Mouse (Mus musculus): Measurements from ENCODE around the gene Spata5. TPM values are rescaled to one million over a fixed set of nuclear protein-coding genes. Genes with fewer than 3 reads are reported as not detected.

The Spata5 gene
- polyA plus RNA-seq, 1 experiment from 2014 or later = 41.2 TPM

DNA sequence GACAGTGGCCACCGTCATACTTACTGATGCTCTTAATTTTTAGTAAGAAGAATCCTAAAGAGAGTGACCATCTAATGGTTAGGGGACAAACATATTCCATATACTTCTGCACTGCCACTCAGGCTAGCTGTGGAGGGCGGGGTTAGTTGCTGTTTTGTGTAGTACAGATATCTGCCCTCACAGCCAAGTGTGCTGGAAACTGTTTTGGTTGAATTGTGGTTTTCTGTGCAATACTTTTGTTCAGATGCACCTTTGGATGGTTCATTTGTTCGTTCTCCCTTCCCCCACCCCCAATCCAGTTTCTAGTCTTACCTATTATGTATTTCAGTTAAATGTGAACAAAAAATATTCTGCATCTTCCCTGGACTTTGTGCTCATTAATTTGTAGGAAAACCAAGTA, 130.5 kb downstream of the Spata5 start:
- Histone ChIP-seq H3K27me3 (replicated peaks; ENCODE audit: control insufficient read depth, insufficient read depth, low read length) (no peaks in the 10 kb centered on the region), H3K9ac (ENCODE audit: low read depth, low read length) (0 out of 2 replicates have a peak overlapping the region, but pooled peaks have one; percentile 40), H3K4me2 (peak overlapping the region; percentile 34), H3K4me1 (replicated peaks; ENCODE audit: control insufficient read depth, insufficient read depth, low read length) (peaks cover 31% of the 10 kb centered on the region), H3K9me3 (ENCODE audit: control insufficient read depth, low read length) (no peaks in the 10 kb centered on the region), H3K27ac (ENCODE audit: low read depth, low read length) (peak overlapping the region; percentile 86), H3K4me3 (ENCODE audit: low read depth, low read length) (no peak overlapping the region), H3K36me3 (ENCODE audit: control insufficient read depth, insufficient read depth, low read length) (no peaks in the 10 kb centered on the region)
- 63% methylated on average over 3 of the region's 3 CpGs for WGBS
- peak; percentile 72 for ATAC-seq (replicated peaks; ENCODE audit: low FRiP score)
- DNase-seq (ENCODE audit: low spot score) = no peak

DNA sequence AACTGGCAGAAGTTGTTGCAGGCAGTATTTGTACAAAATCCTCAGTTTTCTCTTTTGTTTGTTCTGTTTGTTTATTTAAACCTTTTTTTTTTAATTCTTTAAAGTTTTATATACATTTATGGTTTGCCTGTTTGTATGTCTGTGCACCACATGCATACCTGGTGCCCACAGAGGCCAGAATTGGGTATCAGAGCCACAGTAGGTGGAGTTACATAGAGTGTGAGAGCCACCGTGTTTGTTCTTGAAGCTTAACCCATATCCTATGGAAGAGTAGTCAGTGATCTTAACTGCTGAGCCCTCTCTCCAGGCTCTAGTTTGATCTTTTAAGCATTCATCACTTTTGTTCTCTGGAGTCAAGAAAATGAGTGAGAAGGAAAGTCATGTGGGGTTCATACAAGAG, 130.9 kb downstream of the Spata5 start:
- H3K27me3 ChIP-seq (replicated peaks; ENCODE audit: control insufficient read depth, insufficient read depth, low read length) = no peaks in the 10 kb centered on the region
- peaks cover 32% of the 10 kb centered on the region for H3K4me1 ChIP-seq (replicated peaks; ENCODE audit: control insufficient read depth, insufficient read depth, low read length)
- H3K4me2 ChIP-seq = peak overlapping the region; percentile 34
- no peaks in the 10 kb centered on the region for H3K9me3 ChIP-seq (ENCODE audit: control insufficient read depth, low read length)
- DNase-seq (ENCODE audit: low spot score) = no peak
- peak overlapping the region; percentile 13; the same call in 1 of the 2 replicates for H3K9ac ChIP-seq (ENCODE audit: low read depth, low read length)
- H3K36me3 ChIP-seq (ENCODE audit: control insufficient read depth, insufficient read depth, low read length) = no peaks in the 10 kb centered on the region
- 0 out of 2 replicates have a peak, but pooled peaks have one; percentile 35 for ATAC-seq (replicated peaks; ENCODE audit: low FRiP score)
- no peak overlapping the region for H3K4me3 ChIP-seq (ENCODE audit: low read depth, low read length)
- 42% methylated on average over 1 of the region's 1 CpGs for WGBS
- H3K27ac ChIP-seq (ENCODE audit: low read depth, low read length) = peak overlapping the region; percentile 86

DNA sequence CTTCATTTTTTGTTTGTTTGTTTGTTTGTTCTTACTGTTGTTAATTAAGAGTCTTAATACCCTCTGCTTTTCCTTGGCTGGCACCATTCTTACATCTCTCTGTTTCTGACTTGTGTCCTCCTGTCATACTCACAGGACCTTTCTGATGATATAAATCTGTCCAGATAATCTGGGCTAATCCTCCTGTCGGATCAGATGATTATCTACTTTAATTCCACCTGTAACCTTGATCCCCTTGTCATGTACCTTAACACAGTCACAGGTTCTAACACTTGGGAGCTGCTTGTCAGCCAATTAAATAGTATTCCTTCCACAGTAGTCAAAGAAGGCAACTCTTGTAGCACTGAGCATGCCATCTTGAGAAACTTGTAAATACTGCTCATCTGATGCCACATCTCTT, 131.8 kb downstream of the Spata5 start:
- Histone ChIP-seq H3K36me3 (ENCODE audit: control insufficient read depth, insufficient read depth, low read length) (no peaks in the 10 kb centered on the region), H3K27ac (ENCODE audit: low read depth, low read length) (no peak overlapping the region), H3K4me2 (no peak overlapping the region), H3K4me3 (ENCODE audit: low read depth, low read length) (no peak overlapping the region), H3K4me1 (replicated peaks; ENCODE audit: control insufficient read depth, insufficient read depth, low read length) (peaks cover 39% of the 10 kb centered on the region), H3K9ac (ENCODE audit: low read depth, low read length) (no peak overlapping the region), H3K9me3 (ENCODE audit: control insufficient read depth, low read length) (no peaks in the 10 kb centered on the region), H3K27me3 (replicated peaks; ENCODE audit: control insufficient read depth, insufficient read depth, low read length) (no peaks in the 10 kb centered on the region)
- DNase-seq (ENCODE audit: low spot score) = no peak
- 80% methylated on average over 1 of the region's 1 CpGs for WGBS
- no peak for ATAC-seq (replicated peaks; ENCODE audit: low FRiP score)

DNA sequence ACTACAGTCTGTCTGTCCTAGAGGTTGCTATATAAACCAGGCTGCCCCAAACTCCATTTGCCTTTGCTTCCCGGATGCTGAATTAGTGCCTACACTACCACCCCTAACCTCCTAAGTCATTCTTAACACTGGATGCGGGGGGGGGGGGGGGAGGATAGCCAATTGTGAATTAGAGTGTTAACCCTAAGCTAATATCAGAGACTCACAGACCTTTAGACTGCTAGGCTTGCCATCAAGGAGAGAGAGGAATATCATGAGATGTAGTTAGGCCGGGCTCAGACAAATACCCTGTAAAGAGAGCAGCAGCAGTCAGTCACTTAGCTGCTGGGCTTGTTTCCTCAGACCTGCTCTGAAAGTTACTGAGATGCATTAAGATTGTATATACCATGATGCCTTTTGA, 132.5 kb downstream of the Spata5 start:
- no peaks in the 10 kb centered on the region for H3K27me3 ChIP-seq (replicated peaks; ENCODE audit: control insufficient read depth, insufficient read depth, low read length)
- H3K4me3 ChIP-seq (ENCODE audit: low read depth, low read length) = no peak overlapping the region
- H3K9me3 ChIP-seq (ENCODE audit: control insufficient read depth, low read length) = no peaks in the 10 kb centered on the region
- H3K9ac ChIP-seq (ENCODE audit: low read depth, low read length) = 0 out of 2 replicates have a peak overlapping the region, but pooled peaks have one; percentile 20
- ATAC-seq (replicated peaks; ENCODE audit: low FRiP score) = peak; percentile 33; the same call in 1 of the 2 replicates
- peak overlapping the region; percentile 89 for H3K27ac ChIP-seq (ENCODE audit: low read depth, low read length)
- WGBS = 48% methylated on average over 3 of the region's 3 CpGs
- H3K4me2 ChIP-seq = peak overlapping the region; percentile 25
- H3K4me1 ChIP-seq (replicated peaks; ENCODE audit: control insufficient read depth, insufficient read depth, low read length) = peaks cover 45% of the 10 kb centered on the region
- no peak for DNase-seq (ENCODE audit: low spot score)
- no peaks in the 10 kb centered on the region for H3K36me3 ChIP-seq (ENCODE audit: control insufficient read depth, insufficient read depth, low read length)

DNA sequence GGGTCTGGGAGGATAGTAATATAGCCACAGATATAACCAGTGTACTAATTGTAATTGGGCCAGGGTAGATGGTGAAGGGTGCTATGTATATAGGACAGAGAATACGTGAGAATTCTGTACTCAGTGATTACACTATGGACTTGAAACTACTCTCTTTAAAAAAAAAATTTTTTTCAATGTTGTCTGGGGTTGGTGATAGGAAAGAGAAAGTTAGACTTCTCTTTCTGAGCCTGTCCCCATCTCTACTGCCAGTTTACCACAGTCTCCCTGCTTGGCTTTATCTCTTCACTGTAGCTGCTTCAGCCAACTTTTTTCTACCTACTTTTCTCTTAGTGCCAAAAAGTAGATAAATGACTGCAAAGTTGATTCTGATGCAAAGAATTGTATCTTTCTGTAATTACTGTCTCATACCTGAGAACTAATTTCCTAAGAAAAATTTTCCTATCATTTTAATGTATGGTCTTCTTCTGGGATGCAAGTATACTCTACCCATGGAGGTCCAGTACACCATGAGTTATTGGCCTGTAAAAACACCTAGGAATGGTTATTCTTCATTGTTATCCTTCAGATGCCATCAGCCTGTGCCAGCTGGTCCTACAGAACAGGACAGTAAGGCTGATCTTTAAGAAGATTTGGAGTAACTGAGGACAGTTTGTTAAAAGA, 133.8 kb downstream of the Spata5 start:
- no peaks in the 10 kb centered on the region for H3K27me3 ChIP-seq (replicated peaks; ENCODE audit: control insufficient read depth, insufficient read depth, low read length)
- H3K4me3 ChIP-seq (ENCODE audit: low read depth, low read length) = no peak overlapping the region
- peak; percentile 80 for ATAC-seq (replicated peaks; ENCODE audit: low FRiP score)
- H3K9me3 ChIP-seq (ENCODE audit: control insufficient read depth, low read length) = no peaks in the 10 kb centered on the region
- no peak for DNase-seq (ENCODE audit: low spot score)
- peak overlapping the region; percentile 40 for H3K4me2 ChIP-seq
- H3K4me1 ChIP-seq (replicated peaks; ENCODE audit: control insufficient read depth, insufficient read depth, low read length) = peaks cover 58% of the 10 kb centered on the region
- peak overlapping the region; percentile 96 for H3K27ac ChIP-seq (ENCODE audit: low read depth, low read length)
- no peaks in the 10 kb centered on the region for H3K36me3 ChIP-seq (ENCODE audit: control insufficient read depth, insufficient read depth, low read length)
- 54% methylated on average over 1 of the region's 1 CpGs for WGBS
- no peak overlapping the region for H3K9ac ChIP-seq (ENCODE audit: low read depth, low read length)

DNA sequence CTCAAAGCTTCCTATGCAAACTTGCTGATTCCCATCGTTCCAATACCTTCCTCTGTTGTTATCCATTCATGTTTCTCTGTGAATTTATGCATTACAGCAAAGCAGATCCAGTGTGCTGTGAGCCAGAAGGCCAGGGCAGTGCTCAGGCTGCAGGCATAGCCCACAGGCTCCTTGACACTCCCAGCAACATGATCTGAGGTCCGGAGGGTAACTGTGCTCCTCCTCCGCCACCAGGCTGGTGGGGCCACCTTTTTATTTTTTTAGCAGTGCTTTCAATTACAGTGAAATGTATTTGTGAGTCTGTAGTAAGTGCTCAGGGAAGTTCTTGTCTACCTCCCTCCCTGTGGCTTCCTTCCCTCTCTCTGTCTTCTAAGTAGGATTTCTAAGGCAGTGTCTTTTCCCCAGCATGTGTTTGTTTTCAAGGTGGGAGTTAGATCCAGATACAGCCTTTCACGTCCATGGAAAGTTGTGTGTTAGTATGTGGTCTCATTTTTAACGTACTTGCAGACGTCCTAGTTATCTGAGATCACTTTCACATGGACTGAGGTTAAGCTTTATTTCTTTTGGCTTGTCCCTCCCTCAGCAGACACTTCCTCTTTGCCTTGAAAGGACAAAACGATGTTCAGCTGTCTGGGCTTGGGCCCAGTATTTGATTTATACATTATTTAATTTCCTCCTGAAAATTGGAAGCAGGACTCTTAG, 136.9 kb downstream of the Spata5 start:
- WGBS = 33% methylated on average over 7 of the region's 7 CpGs
- Histone ChIP-seq H3K27me3 (replicated peaks; ENCODE audit: control insufficient read depth, insufficient read depth, low read length) (no peaks in the 10 kb centered on the region), H3K9ac (ENCODE audit: low read depth, low read length) (peak overlapping the region; percentile 23; the same call in 1 of the 2 replicates), H3K9me3 (ENCODE audit: control insufficient read depth, low read length) (no peaks in the 10 kb centered on the region), H3K4me1 (replicated peaks; ENCODE audit: control insufficient read depth, insufficient read depth, low read length) (peaks cover 57% of the 10 kb centered on the region), H3K4me2 (no peak overlapping the region), H3K36me3 (ENCODE audit: control insufficient read depth, insufficient read depth, low read length) (no peaks in the 10 kb centered on the region), H3K27ac (ENCODE audit: low read depth, low read length) (peak overlapping the region; percentile 85), H3K4me3 (ENCODE audit: low read depth, low read length) (no peak overlapping the region)
- no peak for ATAC-seq (replicated peaks; ENCODE audit: low FRiP score)
- DNase-seq (ENCODE audit: low spot score) = no peak

DNA sequence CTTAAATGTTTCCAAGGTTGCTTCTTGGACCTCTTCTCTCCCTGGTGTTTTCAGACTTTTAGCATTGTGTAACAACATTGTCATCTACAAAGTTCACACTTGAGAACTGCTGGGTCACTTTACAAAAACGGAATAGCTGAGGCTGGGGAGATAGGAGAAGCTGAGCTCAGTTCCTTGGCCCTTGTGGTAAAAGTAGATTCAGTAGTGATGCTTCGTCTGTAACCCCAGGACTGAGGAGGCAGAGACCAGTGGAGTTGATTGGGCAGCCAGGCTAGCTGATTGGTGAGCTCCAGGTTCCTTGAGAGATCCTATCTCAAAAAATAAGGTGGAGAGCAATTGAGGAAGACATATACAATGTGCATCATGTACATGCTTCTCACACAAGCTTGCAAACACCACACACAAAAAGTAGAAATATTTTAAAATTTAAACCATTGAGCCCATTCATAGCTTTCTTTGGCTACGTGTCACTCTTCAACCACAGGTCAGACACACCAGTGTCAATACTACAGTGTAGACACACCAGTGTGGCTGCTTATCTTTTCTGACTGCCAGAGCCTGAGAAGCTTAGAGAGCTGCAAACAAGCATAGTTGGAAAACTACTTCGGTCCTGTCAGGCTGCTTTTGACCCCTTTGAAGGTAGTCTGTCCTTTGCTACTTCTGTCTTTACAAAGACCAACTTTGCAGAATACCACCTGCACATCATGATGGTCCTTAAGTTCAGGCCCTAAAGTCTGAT, 138.2 kb downstream of the Spata5 start:
- Histone ChIP-seq H3K4me1 (replicated peaks; ENCODE audit: control insufficient read depth, insufficient read depth, low read length) (peaks cover 54% of the 10 kb centered on the region), H3K4me2 (peak overlapping the region; percentile 17; the same call in 1 of the 2 replicates), H3K36me3 (ENCODE audit: control insufficient read depth, insufficient read depth, low read length) (no peaks in the 10 kb centered on the region), H3K9me3 (ENCODE audit: control insufficient read depth, low read length) (no peaks in the 10 kb centered on the region), H3K9ac (ENCODE audit: low read depth, low read length) (peak overlapping the region; percentile 37), H3K27me3 (replicated peaks; ENCODE audit: control insufficient read depth, insufficient read depth, low read length) (no peaks in the 10 kb centered on the region), H3K27ac (ENCODE audit: low read depth, low read length) (peak overlapping the region; percentile 85), H3K4me3 (ENCODE audit: low read depth, low read length) (no peak overlapping the region)
- DNase-seq (ENCODE audit: low spot score) (no peak), ATAC-seq (replicated peaks; ENCODE audit: low FRiP score) (peak; percentile 68)
- 38% methylated on average over 4 of the region's 4 CpGs for WGBS

DNA sequence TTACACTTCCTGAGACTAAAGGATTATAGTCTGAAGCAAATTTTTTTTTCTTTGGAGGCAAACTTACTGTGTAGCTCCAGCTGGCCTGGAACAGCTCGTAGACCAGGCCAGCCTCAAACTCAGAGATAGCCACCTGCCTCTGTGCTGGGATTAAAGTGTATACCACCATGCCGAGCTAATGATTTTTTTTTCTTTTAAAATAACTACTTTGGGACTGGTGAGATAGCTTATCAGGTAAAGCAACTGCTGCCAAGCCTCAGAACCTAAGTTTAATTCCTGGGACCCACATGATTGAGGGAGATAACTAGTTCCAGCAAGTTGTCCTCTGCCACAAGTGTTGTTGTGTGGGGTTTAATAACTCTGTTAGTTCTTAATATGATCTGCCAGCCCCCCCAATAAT, 139.6 kb downstream of the Spata5 start:
- no peak for DNase-seq (ENCODE audit: low spot score)
- peak overlapping the region; percentile 85 for H3K27ac ChIP-seq (ENCODE audit: low read depth, low read length)
- 40% methylated on average over 2 of the region's 2 CpGs for WGBS
- peaks cover 46% of the 10 kb centered on the region for H3K4me1 ChIP-seq (replicated peaks; ENCODE audit: control insufficient read depth, insufficient read depth, low read length)
- no peak overlapping the region for H3K9ac ChIP-seq (ENCODE audit: low read depth, low read length)
- ATAC-seq (replicated peaks; ENCODE audit: low FRiP score) = peak; percentile 93
- no peaks in the 10 kb centered on the region for H3K9me3 ChIP-seq (ENCODE audit: control insufficient read depth, low read length)
- H3K36me3 ChIP-seq (ENCODE audit: control insufficient read depth, insufficient read depth, low read length) = no peaks in the 10 kb centered on the region
- no peaks in the 10 kb centered on the region for H3K27me3 ChIP-seq (replicated peaks; ENCODE audit: control insufficient read depth, insufficient read depth, low read length)
- H3K4me3 ChIP-seq (ENCODE audit: low read depth, low read length) = no peak overlapping the region
- H3K4me2 ChIP-seq = peak overlapping the region; percentile 39
